Mouse (Mus musculus) B cell, adult 2 months (primary cell): ENCODE results near the gene Mast4.

Source experiments
- DNase-seq, 2 experiments: peaks; one replicate each; pipeline ENCODE4 v3.0.0; 2022

The Mast4 gene

GRCm38 (mm10) chr13:102909654-102910418 lies 424.5 kb downstream of the Mast4 start:
- no peak for DNase-seq

GRCm38 (mm10) chr13:102906661-102907009 lies 427.7 kb downstream of the Mast4 start:
- DNase-seq: no peak

- peak; percentile 81 to 87 for DNase-seq
Observed at GRCm38 (mm10) chr13:102906004-102906660, 428.2 kb downstream of the Mast4 start.

- peak in 1 of 2 experiments; percentile 37 for DNase-seq
Observed at GRCm38 (mm10) chr13:102905361-102905950, 428.8 kb downstream of the Mast4 start.

- DNase-seq: no peak
Observed at GRCm38 (mm10) chr13:102903689-102904088, 430.6 kb downstream of the Mast4 start.

- DNase-seq: no peak
Observed at GRCm38 (mm10) chr13:102902123-102902522, 432.2 kb downstream of the Mast4 start.

GRCm38 (mm10) chr13:102900531-102900930 lies 433.8 kb downstream of the Mast4 start:
- DNase-seq: no peak

GRCm38 (mm10) chr13:102900083-102900420 lies 434.2 kb downstream of the Mast4 start:
- no peak for DNase-seq

GRCm38 (mm10) chr13:102899253-102900082 lies 434.8 kb downstream of the Mast4 start:
- peak in 1 of 2 experiments; percentile 34 for DNase-seq

- peak; percentile 58 to 59 for DNase-seq
Observed at GRCm38 (mm10) chr13:102898374-102899131, 435.7 kb downstream of the Mast4 start.

GRCm38 (mm10) chr13:102896322-102896721 lies 438.0 kb downstream of the Mast4 start:
- DNase-seq: no peak

GRCm38 (mm10) chr13:102895894-102896293 lies 438.4 kb downstream of the Mast4 start:
- peak; percentile 60 to 69 for DNase-seq

GRCm38 (mm10) chr13:102894287-102895234 lies 439.7 kb downstream of the Mast4 start:
- peak in 1 of 2 experiments; percentile 42 for DNase-seq

- DNase-seq: no peak
Observed at GRCm38 (mm10) chr13:102892783-102893182, 441.5 kb downstream of the Mast4 start.

GRCm38 (mm10) chr13:102889989-102890388 lies 444.3 kb downstream of the Mast4 start:
- no peak for DNase-seq

GRCm38 (mm10) chr13:102889537-102889936 lies 444.8 kb downstream of the Mast4 start:
- DNase-seq: no peak

- DNase-seq: no peak
Observed at GRCm38 (mm10) chr13:102888895-102889490, 445.3 kb downstream of the Mast4 start.

- DNase-seq: no peak
Observed at GRCm38 (mm10) chr13:102888211-102888610, 446.1 kb downstream of the Mast4 start.

- no peak for DNase-seq
Observed at GRCm38 (mm10) chr13:102887534-102887933, 446.8 kb downstream of the Mast4 start.

- no peak for DNase-seq
Observed at GRCm38 (mm10) chr13:102886788-102887187, 447.5 kb downstream of the Mast4 start.

GRCm38 (mm10) chr13:102886147-102886546 lies 448.1 kb downstream of the Mast4 start:
- DNase-seq: peak in 1 of 2 experiments; percentile 29
